8 mouse cellular contexts compared by ENCODE assay signal in genomic region chr1:52170057-52170456, GRCm38 (mm10). TPM values are rescaled to one million over a fixed set of nuclear protein-coding genes. Genes with fewer than 3 reads are reported as not detected.
DNase-seq lines count a peak whose midpoint lies in the region; ATAC-seq and TF ChIP-seq lines count a peak whose summit lies in the region.

No protein-coding gene starts in this region.

- H3K79me3 ChIP-seq in C2C12 (ENCODE audit: low read depth) = no peaks in the 10 kb centered on the region

- intact Hi-C loops in left cerebral cortex, postnatal 10 days (cut with DNase I) = no loop called here

- ATAC-seq in heart, embryonic 11.5 days (replicated peaks; ENCODE audit: insufficient number of reproducible peaks, low FRiP score, low TSS enrichment) = peak; percentile 35; the same call in 1 of the 2 replicates
- peak; percentile 45 for ATAC-seq in activated CD4-positive, CD25-positive, alpha-beta regulatory T cell, adult 4 months
- ATAC-seq in forebrain, postnatal 0 days = peak; percentile 52

- H3ac ChIP-seq in C2C12 (ENCODE audit: control insufficient read depth, insufficient read length, low read depth) = no peak overlapping the region

- no peaks in the 10 kb centered on the region for H3K9me3 ChIP-seq in heart, embryonic 11.5 days (replicated peaks; ENCODE audit: control insufficient read depth, low read length)
- H3K9me3 ChIP-seq in heart, embryonic 10.5 days = no peaks in the 10 kb centered on the region
- H3K9me3 ChIP-seq in forebrain, postnatal 0 days (ENCODE audit: low read length) = no peaks in the 10 kb centered on the region

- no peaks in the 10 kb centered on the region for H3K79me2 ChIP-seq in C2C12 (ENCODE audit: control insufficient read depth, insufficient read depth)

- TF ChIP-seq CTCF in C2C12 (IDR thresholded peaks at IDR 0.05; ENCODE audit: control insufficient read depth, insufficient read depth, insufficient read length) = peak; percentile 32
- TF ChIP-seq CTCF in forebrain, postnatal 0 days (IDR thresholded peaks at IDR 0.05; ENCODE audit: low read depth) = peak; percentile 59

- H3K4me1 ChIP-seq in heart, embryonic 11.5 days (ENCODE audit: control insufficient read depth, insufficient read depth, low read length) = peaks cover 5% of the 10 kb centered on the region
- peaks cover 18% of the 10 kb centered on the region for H3K4me1 ChIP-seq in heart, embryonic 10.5 days
- H3K4me1 ChIP-seq in forebrain, postnatal 0 days (ENCODE audit: insufficient read depth) = no peaks in the 10 kb centered on the region

- H3K36me3 ChIP-seq in heart, embryonic 11.5 days (ENCODE audit: control insufficient read depth, insufficient read depth, low read length) = no peaks in the 10 kb centered on the region
- peaks cover 4% of the 10 kb centered on the region; the same call in 1 of the 2 replicates for H3K36me3 ChIP-seq in heart, embryonic 10.5 days
- peaks cover 12% of the 10 kb centered on the region for H3K36me3 ChIP-seq in C2C12 (ENCODE audit: control insufficient read depth, insufficient read depth)
- H3K36me3 ChIP-seq in forebrain, postnatal 0 days (ENCODE audit: insufficient read depth) = peaks cover 11% of the 10 kb centered on the region

- DNase-seq in heart, embryonic 10.5 days (ENCODE audit: low spot score) = no peak
- DNase-seq in forebrain, postnatal 0 days = no peak
- DNase-seq in lung, postnatal 10 days = peak; percentile 42
- DNase-seq in thymus, postnatal 25 days = peak; percentile 65
- no peak for DNase-seq in left cerebral cortex, postnatal 10 days (ENCODE audit: extremely low spot score in 1 of 2, low spot score in 2 of 2)

- no peak overlapping the region for H3K4me2 ChIP-seq in heart, embryonic 11.5 days
- H3K4me2 ChIP-seq in forebrain, postnatal 0 days (ENCODE audit: low read depth) = no peak overlapping the region

- no peak overlapping the region for H3K9ac ChIP-seq in heart, embryonic 11.5 days (ENCODE audit: low read depth, low read length)
- no peak overlapping the region for H3K9ac ChIP-seq in forebrain, postnatal 0 days

- no peaks in the 10 kb centered on the region for H3K27me3 ChIP-seq in heart, embryonic 11.5 days (ENCODE audit: control insufficient read depth, insufficient read depth, low read length)
- H3K27me3 ChIP-seq in heart, embryonic 10.5 days (ENCODE audit: insufficient read depth, poor library complexity, severe bottlenecking) = no peaks in the 10 kb centered on the region
- no peaks in the 10 kb centered on the region for H3K27me3 ChIP-seq in C2C12 (ENCODE audit: control insufficient read depth, insufficient read depth, insufficient read length)
- H3K27me3 ChIP-seq in forebrain, postnatal 0 days (ENCODE audit: insufficient read depth, low read length) = no peaks in the 10 kb centered on the region

- H3K4me3 ChIP-seq in heart, embryonic 11.5 days (ENCODE audit: low read depth, low read length) = no peak overlapping the region
- no peak overlapping the region for H3K4me3 ChIP-seq in heart, embryonic 10.5 days
- H3K4me3 ChIP-seq in C2C12 (ENCODE audit: insufficient read depth, poor library complexity, severe bottlenecking) = no peak overlapping the region
- no peak overlapping the region for H3K4me3 ChIP-seq in forebrain, postnatal 0 days (ENCODE audit: low read depth, low read length)

- no peak overlapping the region for H3K27ac ChIP-seq in heart, embryonic 11.5 days (ENCODE audit: low read depth, low read length)
- H3K27ac ChIP-seq in heart, embryonic 10.5 days = no peak overlapping the region
- no peak overlapping the region for H3K27ac ChIP-seq in forebrain, postnatal 0 days (ENCODE audit: low read depth, low read length)

- WGBS in heart, embryonic 11.5 days (ENCODE audit: insufficient replicate concordance) = 10% methylated on average over 3 of the region's 3 CpGs
- 8% methylated on average over 3 of the region's 3 CpGs for WGBS in heart, embryonic 10.5 days
- WGBS in forebrain, postnatal 0 days = 15% methylated on average over 3 of the region's 3 CpGs

TF ChIP-seq in C2C12, 6 proteins besides CTCF, POLR2A, EP300 and RAD21:
- TF ChIP-seq FOSL1 (IDR thresholded peaks at IDR 0.05; ENCODE audit: insufficient read depth, low read length, poor library complexity, severe bottlenecking) (no peak), MAX (IDR thresholded peaks at IDR 0.05) (no peak), MYOD1 (IDR thresholded peaks at IDR 0.05; ENCODE audit: control insufficient read depth, insufficient read length, low read depth) (no peak), USF1 (IDR thresholded peaks at IDR 0.05; ENCODE audit: low read depth) (no peak), MYOG (IDR thresholded peaks at IDR 0.05; ENCODE audit: control insufficient read depth, extremely low read depth, insufficient read length) (no peak), CEBPB (IDR thresholded peaks at IDR 0.05; ENCODE audit: low read depth) (no peak)

RNA-seq across cellular contexts. Expression of gene Stat1, which starts 50.8 kb away (rescaled TPM):
- 28.5 and 31.2 TPM in 2 replicates for polyA plus RNA-seq in heart, embryonic 11.5 days (2014; fragmentation: Nextera tagmentation; extraction: Ambion mirVana)
- 17.9 and 25.8 TPM in 2 replicates for polyA plus RNA-seq in heart, embryonic 10.5 days (2016; fragmentation: Nextera tagmentation; extraction: Ambion mirVana)
- polyA plus RNA-seq in C2C12 (2012; fragmentation: generic; extraction: Trizol) = 8.3 TPM
- 100 to 1,000 TPM; 697 to 904 TPM for polyA plus RNA-seq in activated CD4-positive, CD25-positive, alpha-beta regulatory T cell, adult 4 months (2017; shearing (Covaris generic))
- 10.9 and 22.3 TPM in 2 replicates for total RNA-seq in forebrain, postnatal 0 days (2014; rRNA removed)
- 9.3 and 12.2 TPM in 2 replicates for polyA plus RNA-seq in forebrain, postnatal 0 days (2015; fragmentation: Nextera tagmentation; extraction: Ambion mirVana)
- total RNA-seq in left cerebral cortex, postnatal 10 days (2021) = 10 to 100 TPM; 10.8 to 11.6 TPM

Comparison
In these comparisons a context has a peak if more than half of its experiments do, and no peak if none do; other contexts are left out.
1. DNase-seq: peak in lung, postnatal 10 days (single experiment) and thymus, postnatal 25 days (single experiment); none in heart, embryonic 10.5 days (single experiment), forebrain, postnatal 0 days (single experiment) and left cerebral cortex, postnatal 10 days (0 of 2).
2. RNA of gene Stat1, which starts 50.8 kb away (polyA plus RNA-seq): 697 to 904 TPM in activated CD4-positive, CD25-positive, alpha-beta regulatory T cell, adult 4 months; 28.5 to 31.2 TPM in heart, embryonic 11.5 days, 17.9 to 25.8 TPM in heart, embryonic 10.5 days, 9.3 to 12.2 TPM in forebrain, postnatal 0 days and 8.3 TPM in C2C12 (single experiment); every median in the first group is over 10 times any median in the second.
3. Peak in every context shown above with its lines, with median percentiles within 50 percentile points of each other: ATAC-seq.